Mouse (Mus musculus) kidney, adult 2 months (tissue): Measurements from ENCODE around the gene Vps18.
A peak's percentile ranks its signal among the peaks of the same experiment; 100 is the strongest.

Source experiments
- CTCF ChIP-seq: fragments of 200-500 bp; conservative IDR thresholded peaks from 2 replicates; pipeline ENCODE4 v1.5.1; 2011; ENCODE audit warnings: low read depth, mild to moderate bottlenecking, control low read depth, low read length, moderate library complexity, mixed read lengths; ENCODE audit not compliant: insufficient read depth, insufficient read length
- POLR2A ChIP-seq: fragments of 200-500 bp; IDR thresholded peaks from one replicate; pipeline ENCODE4 v1.6.1; 2011; ENCODE audit warnings: low read depth, low read length, control low read depth

- TF ChIP-seq POLR2A = no peak
- TF ChIP-seq CTCF = peak; percentile 77
Measured at GRCm38 (mm10) chr2:119299981-119300818, 11.7 kb downstream of the Vps18 start.
